Mouse (Mus musculus): ENCODE data around the gene Serinc5.
"Not testable (repeated sequence)": the region's sequence is repeated elsewhere in the genome, so short reads cannot be mapped to it uniquely, and the experiment has no call there.

The Serinc5 gene

DNA sequence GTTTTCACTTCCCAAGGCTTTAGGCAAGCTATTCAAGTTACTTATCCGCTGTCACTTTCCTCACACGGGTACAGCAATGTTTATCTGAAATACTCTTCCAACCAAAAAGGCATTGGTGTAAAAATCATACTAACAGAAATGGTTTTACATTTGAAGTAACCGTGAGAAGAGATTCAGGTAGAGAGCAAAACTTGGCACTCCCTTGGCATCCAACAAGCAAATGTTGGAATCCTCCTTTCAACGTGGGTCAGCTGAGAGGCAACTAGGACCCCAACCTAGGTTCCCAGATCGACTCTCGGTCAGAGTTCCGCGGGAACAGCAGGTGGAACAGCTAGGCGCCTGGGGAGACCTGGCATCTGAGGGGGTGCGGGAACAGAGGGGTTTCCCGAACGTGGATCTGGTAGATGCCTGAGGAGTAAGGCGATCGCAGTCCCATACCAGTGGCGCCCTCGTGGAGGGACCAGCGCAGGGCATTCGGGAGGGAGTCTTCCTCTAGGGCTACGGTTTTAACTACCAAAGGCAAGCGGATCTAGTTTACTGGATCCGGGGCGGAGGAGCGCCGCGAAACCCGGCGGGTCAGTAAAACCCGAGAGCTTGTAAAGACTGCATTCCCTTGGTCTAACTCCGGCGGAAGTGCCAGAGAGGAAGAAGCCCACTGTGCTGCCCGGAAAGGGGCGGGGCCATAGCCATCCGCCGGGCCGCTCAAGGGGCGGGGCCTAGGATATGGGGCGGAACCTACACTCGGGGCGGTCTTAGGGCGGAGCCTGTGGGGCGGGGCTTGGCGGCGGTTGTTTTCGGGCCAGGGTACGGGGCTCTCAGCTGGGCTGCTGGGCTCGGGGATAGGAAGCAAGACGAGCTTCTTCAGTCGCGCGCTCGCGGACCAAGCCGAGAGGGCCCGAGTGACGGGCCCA lies at the start of gene Serinc5:
TSS of gene Serinc5 (plus strand) at position 781 of the 911 bp plus-strand sequence.
- ATAC-seq (ENCODE audit: insufficient number of reproducible peaks, low FRiP score, low TSS enrichment) = peak; percentile 86

DNA sequence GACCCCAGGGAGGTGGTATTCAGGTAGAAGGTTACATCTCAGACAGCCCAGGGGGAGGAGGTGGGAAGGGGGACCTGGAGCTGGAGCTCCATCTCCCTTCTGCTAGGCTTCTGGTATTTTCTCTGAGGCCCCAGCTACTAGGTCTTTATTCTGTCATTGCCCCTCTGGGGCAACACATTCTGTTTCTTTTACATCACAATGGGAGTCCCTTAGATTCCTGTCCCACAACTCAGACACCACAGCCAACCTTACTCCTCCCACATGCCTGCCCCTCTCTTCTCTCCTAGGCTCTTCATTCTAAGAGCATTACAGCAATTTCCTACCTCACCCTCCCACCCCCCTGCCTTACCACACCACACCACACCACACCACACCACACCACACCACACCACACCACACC lies 34.8 kb upstream of the Serinc5 start, which contains the start of gene Spz1:
TSS of gene Spz1 (minus strand) at position 101 of the 400 bp plus-strand sequence.
- ATAC-seq (ENCODE audit: insufficient number of reproducible peaks, low FRiP score, low TSS enrichment) = no peak

DNA sequence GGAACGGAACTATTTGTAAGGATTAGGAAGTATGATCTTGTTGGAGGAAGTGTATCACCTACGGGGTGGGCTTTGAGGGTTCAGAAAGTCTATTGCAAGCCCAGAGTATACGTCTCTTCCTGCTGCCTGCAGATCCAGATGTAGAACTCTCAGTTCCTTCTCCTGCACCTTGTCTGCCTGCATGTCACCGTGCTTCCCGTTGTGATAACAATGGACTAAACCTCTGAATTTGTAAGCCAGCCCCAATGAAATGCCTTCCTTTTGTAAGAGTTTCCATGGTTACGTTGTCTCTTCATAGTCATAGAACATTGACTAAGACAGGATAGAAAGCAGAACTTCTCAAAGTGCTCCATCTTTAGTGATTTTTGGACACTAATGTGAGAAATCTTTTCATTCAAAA lies 34.2 kb upstream of the Serinc5 start:
- no peak for ATAC-seq (ENCODE audit: insufficient number of reproducible peaks, low FRiP score, low TSS enrichment)

DNA sequence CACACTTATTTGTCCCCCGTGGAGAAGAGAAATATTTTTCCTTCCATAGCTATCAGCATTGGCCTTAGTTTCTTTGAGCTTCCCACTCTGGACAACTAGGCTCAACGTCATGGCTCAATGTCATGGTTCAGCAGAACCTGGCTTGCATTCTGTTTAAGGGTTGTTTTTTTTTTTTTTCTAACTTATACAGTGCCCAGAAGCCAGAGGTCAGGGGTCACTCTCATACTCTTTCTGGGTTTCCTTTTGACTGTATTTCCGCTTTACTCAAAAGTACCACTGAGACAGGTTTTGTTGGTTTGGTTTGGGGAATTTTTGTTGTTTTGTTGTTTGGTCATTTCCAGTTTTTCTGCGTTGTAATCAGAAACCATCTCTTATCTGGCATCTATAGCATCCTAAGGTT lies 32.7 kb upstream of the Serinc5 start:
- ATAC-seq (ENCODE audit: insufficient number of reproducible peaks, low FRiP score, low TSS enrichment) = no peak

DNA sequence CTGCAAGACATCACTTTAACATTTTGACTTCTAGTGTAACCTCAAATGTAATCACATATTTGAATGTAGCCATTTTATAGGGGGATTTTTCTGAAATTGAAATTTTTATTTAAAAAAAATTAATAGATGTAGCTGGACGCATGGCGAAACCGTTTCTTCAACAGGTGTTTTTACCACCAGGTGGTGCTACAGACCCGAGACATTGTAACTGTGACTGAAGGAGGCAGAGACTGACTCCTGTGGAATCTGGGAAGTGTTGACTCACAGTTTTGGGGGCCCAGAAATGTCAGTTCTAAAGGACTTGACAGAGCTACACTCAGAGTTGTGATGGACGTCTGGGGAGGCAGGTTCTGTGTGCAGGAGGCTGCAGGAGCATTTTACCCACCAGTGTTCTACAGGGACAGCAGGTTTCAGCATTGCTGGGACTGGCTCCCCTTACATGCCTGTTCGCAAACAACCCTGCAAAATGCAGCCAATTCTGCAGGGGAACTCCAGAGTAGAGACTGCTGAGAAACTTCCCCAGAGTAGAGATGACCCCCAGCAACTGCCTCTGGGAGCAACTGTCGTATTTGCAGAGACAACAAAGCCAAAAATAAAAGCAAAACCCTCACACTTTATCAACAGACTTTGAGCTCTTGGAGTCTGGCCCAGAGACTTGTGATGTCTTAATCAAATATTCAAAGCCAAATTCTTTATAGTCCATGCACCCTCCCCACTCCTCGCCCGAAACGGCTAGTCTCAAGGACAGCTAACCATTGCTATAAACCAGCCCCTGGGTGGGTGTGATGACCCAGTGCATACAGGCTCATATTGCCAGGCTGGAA lies 30.5 kb upstream of the Serinc5 start:
- ATAC-seq (ENCODE audit: insufficient number of reproducible peaks, low FRiP score, low TSS enrichment) = peak; percentile 49; the same call in 1 of the 2 replicates

DNA sequence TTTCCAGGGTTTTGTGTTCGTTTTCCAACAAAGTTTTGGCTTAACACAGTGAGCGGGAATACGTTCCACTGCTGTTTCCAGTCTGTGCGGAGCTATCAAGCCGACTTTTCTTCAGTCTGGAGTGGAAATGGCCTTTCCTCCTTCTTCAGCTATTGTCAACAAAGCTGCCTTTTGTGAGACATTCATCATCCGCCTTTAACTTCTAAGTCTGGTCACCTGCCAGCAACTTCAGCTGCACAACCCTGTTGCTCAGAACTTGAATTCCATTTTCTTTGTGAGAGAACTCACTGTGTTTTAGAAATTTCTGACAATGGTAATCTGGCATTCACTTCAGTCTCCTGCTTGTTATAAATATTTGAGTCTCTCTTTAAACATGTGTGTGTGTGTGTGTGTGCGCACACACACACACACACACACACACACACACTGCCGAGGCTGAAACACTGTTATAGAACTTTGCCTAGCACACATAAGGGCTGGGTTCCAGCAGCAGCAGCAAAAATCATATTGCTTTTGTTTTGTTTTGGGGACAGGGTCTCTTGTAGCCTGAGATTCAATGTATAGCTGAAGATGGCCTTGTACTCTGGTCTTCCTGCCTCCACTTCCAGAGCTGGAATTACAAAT lies 26.7 kb upstream of the Serinc5 start:
- ATAC-seq (ENCODE audit: insufficient number of reproducible peaks, low FRiP score, low TSS enrichment) = no peak

DNA sequence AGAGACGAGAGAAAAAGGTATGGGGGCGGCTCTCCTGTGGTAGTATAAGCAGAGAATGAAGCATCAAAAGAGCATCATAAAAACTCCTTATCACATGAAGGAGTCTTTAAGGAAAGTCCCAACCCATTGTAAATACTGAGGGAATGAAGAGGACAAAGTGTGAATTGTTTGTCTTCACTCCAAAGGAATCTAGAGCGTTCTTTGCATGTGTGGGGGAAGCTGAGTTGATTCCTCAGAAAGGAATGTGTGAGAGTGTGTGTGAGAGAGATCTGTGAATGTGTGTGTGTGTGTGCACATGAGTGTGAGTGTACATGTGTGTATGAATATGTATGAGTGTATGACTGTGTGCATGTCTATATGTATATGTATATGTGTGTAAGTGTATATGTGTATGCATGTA lies 22.2 kb upstream of the Serinc5 start:
- no peak for ATAC-seq (ENCODE audit: insufficient number of reproducible peaks, low FRiP score, low TSS enrichment)

DNA sequence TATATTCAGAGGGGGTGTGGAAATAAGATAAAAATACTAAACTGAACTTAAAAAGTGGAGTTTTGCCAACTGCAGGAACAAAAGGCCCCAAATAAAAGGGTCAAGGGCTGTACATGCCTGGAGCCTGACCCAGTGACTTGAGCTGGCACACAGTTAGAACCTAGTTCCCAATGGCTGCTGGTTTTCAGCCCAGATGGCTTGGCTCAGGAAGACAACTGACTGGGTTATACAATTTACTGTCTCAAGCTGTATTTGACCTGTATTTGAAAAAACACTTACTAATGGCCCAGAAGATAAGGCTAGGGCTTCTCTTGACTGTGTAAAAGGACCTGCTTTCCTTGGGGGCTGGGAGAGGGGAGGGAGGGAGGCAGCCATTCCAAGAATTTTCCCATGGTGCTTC lies 21.6 kb upstream of the Serinc5 start:
- ATAC-seq (ENCODE audit: insufficient number of reproducible peaks, low FRiP score, low TSS enrichment) = no peak

DNA sequence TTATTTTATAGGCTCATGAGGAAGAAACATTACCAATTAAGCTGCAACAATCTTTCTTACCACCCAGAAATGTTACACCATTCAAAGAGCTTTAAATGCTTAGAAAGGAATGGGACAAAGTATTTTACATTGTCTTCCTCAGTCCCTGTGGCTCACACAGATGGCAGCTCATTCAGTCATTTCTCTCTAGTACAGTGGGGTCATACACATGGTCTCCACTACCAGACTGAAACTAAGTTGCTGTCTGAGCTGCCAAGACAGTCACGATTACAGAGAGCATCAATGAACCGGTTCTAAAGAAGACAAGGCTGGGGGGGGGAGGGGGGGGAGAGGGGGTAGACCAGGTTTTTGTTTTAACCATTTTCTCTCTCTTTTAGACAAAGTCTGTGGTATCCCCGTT lies 19.7 kb upstream of the Serinc5 start:
- no peak for ATAC-seq (ENCODE audit: insufficient number of reproducible peaks, low FRiP score, low TSS enrichment)

DNA sequence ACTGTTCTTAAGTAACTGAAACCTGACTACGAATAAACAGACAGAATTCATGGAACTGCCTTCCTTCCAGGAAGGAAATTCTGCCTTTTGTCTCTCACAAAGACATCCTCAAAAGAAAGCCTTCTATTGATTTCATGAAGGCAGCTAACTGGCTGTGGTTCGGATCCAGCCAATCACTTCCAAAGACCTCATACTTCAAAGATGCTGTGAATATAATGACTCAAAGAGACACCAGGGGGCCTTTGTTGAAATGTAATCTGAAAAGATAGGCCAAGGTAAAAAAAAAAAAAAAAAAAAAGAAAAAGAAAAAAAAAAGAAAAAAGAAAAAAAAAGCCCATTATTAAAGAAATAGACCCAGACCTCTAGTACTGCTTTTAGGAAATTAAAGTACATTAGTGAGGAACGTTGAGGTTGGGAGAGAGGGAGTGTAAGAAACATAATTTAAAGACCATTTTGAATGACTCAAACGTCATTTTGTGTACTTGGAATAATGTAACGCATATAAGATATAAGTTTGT lies 18.6 kb upstream of the Serinc5 start:
- ATAC-seq (ENCODE audit: insufficient number of reproducible peaks, low FRiP score, low TSS enrichment) = no peak

DNA sequence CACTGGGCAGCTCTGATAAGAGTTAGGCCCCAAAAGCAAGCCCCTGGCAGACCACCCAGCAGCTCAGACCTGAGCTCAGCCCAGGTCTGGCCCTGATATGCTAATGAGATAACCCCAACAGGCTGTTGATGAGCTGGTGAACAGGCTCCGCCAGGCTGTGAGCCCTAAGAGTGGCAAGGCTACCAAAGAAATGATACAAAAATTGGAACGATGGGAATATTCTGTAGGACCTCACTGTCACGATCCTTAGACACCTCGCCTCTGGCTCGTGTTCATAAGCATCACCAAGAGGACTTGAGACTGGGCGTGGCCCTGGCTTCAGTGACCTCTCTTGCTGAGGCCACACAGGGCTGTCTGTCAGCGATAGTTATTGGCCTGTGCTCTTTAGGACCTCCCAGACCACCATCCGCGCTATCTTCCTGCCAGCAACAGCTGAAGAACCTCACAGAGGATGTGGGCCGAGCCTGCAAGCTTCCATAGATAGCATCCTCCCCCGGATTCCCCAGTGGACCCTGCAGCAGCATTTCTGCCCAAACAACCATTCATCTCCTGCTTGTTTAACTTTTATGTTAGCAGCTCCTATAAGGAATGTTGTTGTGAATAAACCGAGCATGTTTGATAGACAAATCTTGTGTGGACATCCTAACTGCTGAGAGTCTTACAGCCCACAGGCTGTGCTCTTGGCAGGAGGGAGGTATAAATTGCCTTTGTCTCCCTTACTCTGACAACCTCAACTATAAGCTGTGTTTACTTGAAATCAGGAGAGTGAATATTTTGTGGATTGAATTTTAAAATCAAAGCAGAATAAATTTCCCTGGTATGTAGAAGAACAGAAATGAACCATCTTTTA lies 17.9 kb upstream of the Serinc5 start:
- ATAC-seq (ENCODE audit: insufficient number of reproducible peaks, low FRiP score, low TSS enrichment) = no peak

DNA sequence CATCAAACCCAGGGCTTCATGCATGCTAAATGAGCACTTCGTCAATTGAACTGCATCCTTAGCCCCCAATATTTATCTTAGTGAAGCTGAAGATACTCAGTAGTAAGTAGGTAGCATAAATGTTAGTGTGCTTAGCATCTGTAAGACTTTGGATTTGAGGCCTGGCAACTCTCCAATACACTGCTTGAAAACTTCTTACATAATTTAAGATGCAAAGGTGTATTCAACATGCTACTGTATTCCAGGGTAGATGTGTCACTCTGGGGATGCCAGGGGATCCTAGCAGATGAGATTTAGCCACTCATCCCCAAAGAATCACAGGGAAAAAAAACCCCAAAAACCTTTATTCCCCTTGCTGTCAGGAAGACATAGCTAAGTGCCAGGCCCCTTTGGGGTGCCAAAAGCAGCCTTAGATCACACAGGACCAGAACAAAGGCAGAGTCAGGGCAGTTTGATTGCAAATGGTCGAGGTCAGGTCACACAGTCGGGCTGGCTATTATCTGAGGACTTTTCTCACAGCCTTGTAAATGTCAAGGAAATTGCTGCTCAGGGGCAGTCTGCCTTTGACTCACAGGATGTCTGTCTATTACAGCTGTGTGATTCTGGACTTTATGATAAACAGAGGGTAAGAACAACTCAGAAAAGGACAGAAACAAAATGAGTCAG lies 17.0 kb upstream of the Serinc5 start:
- ATAC-seq (ENCODE audit: insufficient number of reproducible peaks, low FRiP score, low TSS enrichment) = no peak

DNA sequence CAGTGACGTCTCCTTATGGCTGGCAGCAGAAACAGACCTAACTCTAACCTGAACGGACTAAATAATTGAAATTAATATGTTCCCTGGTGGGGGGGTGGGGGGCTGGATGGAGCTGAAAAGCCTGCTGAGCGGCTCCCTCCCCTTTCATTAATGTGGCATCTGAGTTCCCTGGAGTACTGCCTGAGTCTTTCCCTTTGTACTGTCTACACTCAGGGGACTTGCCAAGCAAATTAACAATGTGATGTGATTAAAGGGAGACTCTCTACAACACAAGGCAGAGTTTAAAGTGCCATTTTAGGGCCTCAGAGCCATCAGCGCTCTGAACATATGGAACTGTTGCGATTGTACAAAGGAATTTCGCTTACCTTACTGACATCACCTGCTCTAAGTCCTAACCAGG lies 16.4 kb upstream of the Serinc5 start:
- ATAC-seq (ENCODE audit: insufficient number of reproducible peaks, low FRiP score, low TSS enrichment) = no peak

DNA sequence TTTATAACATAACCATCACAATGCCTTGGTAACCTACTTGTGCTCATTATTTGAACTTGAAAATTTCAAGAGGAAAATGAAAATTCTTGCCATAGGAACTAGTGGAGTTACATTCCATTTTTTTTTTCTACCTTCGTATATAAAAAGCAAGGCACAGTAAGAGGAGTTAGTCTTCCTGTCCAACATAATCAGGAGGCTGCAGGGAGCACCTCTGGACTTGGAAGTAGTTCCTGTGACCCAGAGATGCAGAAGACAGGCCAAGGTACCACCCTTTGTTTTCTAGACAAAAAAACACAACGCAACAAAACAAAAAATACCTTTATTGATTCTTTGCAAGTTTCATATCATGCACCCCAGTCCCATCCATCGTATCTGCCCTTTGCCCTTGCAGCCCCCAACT lies 16.0 kb upstream of the Serinc5 start:
- no peak for ATAC-seq (ENCODE audit: insufficient number of reproducible peaks, low FRiP score, low TSS enrichment)

DNA sequence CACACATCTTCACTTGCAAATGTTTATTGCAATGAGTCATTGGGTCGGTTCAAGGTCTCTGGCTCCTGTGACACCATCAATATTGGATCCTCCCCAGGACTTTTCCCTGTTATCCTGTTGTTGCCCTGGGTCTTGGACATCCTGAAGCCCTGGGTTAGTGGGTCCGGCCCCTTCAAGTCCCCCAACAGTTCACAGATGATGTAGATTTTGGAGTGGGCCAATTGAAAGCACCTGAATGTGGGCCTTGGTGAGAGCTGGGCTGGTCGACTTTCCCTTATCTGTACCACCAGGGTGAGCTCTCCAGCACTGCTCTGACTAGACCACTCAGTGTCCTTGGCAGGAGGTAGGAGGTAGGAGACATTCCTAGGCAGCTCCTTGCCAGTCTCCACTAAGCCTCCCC lies 15.5 kb upstream of the Serinc5 start:
- no peak for ATAC-seq (ENCODE audit: insufficient number of reproducible peaks, low FRiP score, low TSS enrichment)

DNA sequence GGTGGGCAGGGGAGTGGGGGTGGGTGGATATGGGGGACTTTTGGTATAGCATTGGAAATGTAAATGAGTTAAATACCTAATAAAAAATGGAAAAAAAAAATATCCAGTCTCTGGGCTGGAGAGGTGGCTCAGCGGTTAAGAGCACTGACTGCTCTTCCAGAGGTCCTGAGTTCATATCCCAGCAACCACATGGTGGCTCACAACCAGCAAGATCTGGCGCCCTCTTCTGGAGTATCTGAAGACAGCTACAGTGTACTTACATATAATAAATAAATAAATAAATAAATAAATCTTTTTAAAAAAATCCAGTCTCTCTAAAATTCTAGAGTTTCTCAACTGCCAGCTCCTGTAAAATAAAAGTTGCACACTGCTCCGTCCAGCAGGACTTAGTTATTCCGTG lies 5.6 kb upstream of the Serinc5 start:
- ATAC-seq (ENCODE audit: insufficient number of reproducible peaks, low FRiP score, low TSS enrichment) = not testable (repeated sequence)

DNA sequence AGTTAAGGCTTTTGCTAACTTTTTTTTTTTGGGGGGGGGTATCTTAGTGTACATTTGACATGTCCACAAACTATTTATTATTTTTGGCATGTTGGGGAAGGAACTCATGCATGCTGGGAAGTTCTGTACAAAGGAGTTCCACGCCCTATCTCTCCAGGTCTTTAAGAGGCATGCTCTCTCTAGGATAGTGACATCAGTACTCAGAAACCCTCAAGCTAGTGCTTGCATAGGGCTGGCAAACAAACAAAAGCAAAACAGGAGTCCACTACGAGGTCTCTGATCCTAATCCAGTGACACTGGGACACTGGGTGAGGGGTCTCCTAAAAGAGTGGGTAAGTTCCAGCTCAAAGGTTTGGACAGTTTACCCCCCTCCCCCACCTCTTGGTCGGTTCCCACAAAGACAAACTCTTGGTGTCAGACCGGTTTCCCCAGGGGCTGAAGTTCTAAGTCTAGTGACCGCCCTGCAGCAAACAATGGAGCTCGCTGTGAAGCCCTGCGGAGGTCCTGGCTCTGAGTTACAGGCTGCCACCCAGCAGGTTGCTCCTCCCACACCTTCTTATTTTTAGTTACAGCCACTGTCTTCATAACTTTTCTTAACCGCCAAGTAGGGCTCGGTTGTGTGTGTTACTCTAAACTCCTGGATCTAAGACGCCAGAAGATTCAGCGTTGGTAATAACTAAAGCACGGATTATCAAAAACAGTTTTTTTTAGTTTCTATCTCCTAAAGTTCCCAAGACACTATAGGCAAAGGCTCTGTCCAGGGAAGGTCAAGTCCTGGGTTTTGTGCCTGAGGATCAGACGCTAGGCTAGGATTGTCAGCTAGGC lies 1.2 kb upstream of the Serinc5 start:
- ATAC-seq (ENCODE audit: insufficient number of reproducible peaks, low FRiP score, low TSS enrichment) = no peak

DNA sequence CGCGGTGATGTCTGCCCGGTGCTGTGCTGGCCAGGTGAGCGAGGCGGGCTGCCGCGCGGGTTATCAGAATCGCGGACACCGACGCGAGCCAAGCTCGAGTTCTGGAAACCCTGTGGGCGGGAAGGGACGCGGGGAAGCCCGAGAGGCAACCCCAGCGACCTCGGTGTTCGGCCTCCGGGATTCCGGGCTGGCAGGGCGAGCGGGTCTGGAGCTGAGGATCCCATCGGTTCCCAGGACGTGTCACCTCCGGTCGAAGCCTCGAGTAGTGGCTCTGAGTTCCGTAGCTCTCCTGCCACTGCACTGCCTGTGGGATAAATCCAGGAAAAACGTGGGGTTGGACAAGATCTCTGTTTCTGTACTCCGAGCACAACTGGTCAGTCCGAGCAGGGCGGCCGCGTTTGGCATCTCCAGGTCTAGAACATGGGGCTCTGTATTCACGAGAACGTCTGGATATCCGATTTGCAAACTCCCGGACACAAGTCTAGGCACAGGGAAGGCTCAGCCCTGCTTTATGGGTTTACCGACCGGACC lies 428 bp downstream of the Serinc5 start:
- ATAC-seq (ENCODE audit: insufficient number of reproducible peaks, low FRiP score, low TSS enrichment) = peak; percentile 57; the same call in 1 of the 2 replicates

All from cerebellum, adult (tissue).